Mouse (Mus musculus): ENCODE results near the gene Sestd1.

Gene Sestd1

DNA sequence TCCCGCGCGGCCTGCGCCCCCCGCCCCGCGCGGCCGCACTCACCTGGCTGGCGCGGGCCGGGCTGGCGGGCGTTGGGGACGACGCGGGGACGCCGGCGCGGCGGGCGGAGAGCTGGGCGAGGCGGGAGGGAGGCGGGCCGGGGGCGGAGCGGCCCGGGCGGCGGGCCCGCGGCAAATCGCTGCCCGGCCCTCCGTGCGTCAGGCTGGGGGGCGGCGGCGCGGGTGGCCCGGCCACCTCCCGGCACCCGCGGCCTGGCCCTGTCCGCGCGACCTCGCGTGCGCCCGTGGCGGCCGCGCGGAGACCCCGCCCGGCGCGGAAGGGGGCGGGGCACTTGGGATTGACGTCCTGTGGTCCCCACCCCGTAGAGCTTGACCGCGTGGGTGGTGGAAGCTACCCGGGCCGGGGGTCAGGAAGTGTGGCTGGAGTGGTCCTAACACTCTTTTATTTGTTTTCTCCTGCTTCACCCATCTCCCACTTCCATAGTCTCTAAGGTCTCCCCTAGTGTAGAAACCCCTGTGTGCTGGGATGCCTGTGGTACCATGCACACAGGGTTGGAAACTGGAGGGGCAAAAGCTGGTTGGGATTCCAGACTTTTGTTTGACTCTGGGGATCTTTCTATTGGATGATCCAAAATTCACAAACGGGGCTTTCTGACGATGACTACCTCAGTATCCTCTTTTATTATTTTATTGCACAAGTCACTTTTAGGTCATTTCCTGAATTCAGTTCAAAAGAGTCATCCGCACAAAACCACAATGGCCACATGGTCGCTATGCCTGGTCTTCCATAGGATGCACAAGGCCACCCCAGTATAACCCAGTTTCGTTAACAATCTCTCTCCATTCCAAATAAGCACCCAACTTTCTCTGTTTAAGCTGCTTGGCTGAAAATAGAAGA is at the start of gene Sestd1:
Gene Sestd1 (minus strand): TSS at position 81 of the 898 bp plus-strand sequence.
- peak; percentile 4 for DNase-seq (ENCODE audit: low spot score)

DNA sequence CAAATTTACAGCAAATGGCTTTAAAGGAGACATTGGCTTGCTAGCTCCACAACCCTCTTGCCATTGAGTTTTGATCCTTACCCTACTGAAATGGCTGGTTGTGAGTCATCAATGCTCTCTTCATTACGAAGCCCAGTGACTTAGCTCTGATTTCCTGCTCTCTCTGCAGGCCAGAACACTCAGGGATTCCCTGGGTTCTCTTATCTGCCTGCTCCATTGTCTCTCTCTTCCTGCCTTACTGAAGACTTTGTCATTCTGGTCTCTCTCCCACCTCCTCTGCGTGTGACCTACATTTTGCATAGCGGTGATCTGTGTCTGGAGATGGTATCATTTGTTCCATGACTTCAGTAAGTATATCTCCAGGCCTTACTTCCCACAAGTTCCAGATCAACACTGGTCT is 46.9 kb upstream of the Sestd1 start:
- DNase-seq (ENCODE audit: low spot score): no peak

DNA sequence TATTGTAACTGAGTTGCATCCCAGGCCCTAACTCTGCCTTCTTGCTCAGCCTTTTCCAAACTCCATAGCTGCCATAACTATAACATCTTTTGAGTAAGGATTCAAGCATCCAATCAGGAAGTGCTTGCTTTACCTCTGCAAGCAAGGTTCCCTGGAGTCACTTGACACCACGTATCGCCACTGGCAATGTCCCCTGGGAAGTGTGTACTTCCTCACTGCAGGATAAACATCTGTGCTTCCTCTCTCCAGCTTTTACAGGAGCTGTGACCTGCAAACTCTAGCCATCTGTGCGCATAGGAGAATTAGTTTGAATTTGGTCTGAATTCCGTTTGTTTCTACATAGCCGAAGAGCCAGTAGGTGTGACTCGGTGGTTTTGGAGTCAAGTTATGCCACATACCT is 43.3 kb upstream of the Sestd1 start:
- no peak for DNase-seq (ENCODE audit: low spot score)

- DNase-seq (ENCODE audit: low spot score): no peak
Measured at GRCm38 (mm10) chr2:77323156-77323555, 42.8 kb upstream of the Sestd1 start.

- no peak for DNase-seq (ENCODE audit: low spot score)
Measured at GRCm38 (mm10) chr2:77319196-77319595, 38.8 kb upstream of the Sestd1 start.

DNA sequence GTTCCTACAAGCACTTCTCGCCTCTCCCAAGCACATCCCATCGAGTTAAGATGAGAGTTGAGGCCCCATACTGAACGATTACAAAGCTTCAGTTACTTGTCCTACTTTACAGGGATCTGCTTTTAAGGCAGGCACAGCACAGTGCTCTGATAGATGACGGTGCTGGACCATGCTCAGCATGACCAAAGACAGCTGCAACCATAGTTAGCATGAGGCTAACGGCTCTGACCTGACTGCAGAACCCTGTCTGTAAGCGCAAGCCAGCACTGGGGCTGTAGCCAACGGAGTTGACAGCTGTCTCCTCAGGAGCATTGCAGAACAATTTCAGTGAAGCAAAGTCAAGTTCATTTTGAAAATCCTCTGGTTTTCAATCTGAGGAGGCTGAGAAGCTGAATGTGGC is 36.6 kb upstream of the Sestd1 start:
- DNase-seq (ENCODE audit: low spot score): no peak

DNA sequence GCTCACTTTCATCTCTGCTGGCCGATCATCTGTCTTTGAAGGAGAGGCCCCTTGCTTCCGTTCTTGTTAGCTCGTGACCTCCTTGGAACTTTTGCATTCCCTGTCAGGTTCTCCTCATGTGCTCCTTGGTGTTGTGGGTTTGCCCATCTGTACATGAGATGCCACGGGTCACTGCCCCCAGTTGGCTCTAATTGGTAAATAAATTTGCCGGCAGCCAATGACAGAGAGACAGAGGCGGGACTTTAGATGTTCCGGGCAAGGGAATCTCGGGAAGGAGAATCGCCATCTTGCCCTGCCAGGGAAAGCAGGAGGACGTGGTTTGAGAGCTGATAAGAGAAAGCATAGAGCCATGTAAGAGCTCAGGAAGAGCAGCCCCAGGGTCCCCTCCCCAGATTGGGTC is 33.5 kb upstream of the Sestd1 start:
- DNase-seq (ENCODE audit: low spot score): no peak

- DNase-seq (ENCODE audit: low spot score): no peak
Measured at GRCm38 (mm10) chr2:77312616-77313015, 32.2 kb upstream of the Sestd1 start.

GRCm38 (mm10) chr2:77309313-77309712 is 28.9 kb upstream of the Sestd1 start:
- DNase-seq (ENCODE audit: low spot score): no peak

GRCm38 (mm10) chr2:77304494-77304893 is 24.1 kb upstream of the Sestd1 start:
- DNase-seq (ENCODE audit: low spot score): no peak

DNA sequence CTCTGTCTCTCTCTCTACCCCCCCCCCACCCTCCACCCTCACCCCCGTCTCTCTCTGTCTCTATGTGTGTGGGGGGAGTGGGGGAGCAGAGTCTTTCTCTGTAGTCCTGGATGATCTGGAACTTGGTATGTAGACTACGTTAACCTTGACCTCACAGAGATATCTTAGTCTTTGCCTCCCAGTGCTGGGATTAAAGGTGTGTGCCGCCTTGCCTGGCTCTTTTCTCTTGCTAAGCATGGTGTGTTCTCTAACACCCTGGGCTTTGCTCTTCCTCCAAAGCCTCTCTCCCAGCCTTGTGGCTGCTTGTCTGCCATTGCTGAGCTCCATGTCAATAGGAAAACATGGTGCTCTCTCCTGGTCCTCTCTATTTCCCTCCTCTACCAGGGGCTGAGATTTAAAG is 23.3 kb upstream of the Sestd1 start:
- no peak for DNase-seq (ENCODE audit: low spot score)

DNA sequence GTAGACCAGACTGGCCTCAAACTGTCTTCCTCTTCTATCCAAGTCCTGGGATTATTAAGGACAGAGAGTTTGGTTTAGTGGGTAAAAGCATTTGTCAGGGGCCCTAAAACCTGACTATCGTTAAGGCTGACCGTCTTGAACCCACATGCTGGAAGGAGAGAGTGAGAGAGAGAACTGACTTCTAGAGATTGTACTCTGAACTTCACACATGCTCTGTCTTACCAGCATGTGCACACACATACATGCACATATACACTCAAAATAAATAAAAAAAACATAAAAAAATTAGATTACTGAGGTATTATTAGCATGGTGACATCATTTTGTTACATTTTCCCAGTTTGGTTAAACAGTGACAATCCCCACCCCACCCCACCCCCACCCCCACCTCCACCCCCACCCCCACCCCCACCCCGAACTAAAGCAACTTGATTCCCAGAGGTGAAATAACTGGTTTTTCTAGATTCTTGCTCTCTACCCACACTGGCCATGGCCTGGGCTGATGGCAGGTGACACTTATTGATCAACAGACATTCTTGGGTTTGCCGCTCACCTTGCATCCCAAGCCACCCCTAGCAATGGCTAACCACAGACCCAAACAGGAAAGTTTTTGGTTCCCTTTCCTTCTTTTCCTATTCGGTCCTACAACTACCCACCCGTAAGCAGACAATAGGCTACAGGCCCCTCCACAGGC is 22.4 kb upstream of the Sestd1 start:
- no peak for DNase-seq (ENCODE audit: low spot score)

- no peak for DNase-seq (ENCODE audit: low spot score)
Measured at GRCm38 (mm10) chr2:77301687-77302389, 21.4 kb upstream of the Sestd1 start.

DNA sequence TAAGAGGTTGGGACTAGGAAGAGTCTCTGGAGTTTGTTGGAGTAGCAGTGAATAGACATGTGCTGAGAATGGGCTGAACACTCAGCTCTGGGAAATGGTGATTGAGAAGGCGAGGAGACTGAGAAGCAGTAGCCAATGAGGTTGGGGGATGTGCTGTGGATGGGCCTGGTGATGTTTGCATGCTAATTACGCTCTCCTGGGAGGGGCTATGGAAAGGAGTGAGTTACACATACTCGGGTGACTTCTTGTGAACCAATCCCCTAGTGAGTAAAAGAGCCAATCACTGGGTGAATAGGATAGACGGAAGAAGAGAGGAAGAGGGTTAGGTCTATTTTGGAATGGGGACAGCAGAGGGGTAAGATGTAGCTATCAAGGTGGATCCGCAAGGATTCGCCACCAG is 9.3 kb upstream of the Sestd1 start:
- no peak for DNase-seq (ENCODE audit: low spot score)

DNA sequence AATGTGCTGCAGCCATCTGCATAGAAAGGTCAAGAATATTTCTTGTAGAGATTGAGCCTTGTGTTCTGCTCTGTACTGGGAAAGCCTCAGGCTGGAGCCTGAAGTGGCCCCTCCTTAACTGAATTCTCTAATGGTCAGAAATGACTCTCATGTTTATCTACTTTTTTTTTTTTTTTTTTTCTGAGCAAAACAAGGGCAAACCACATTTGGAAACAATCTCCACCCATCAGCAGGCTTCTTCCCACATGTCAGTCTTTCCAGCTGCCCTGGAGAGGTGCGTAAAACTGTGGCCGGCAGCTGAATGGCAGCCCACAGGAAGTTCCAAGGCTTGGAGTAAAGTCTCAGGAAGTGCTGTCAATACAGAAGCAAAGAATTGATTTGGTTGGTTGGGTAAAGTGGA is 6.4 kb upstream of the Sestd1 start:
- DNase-seq (ENCODE audit: low spot score): no peak

DNA sequence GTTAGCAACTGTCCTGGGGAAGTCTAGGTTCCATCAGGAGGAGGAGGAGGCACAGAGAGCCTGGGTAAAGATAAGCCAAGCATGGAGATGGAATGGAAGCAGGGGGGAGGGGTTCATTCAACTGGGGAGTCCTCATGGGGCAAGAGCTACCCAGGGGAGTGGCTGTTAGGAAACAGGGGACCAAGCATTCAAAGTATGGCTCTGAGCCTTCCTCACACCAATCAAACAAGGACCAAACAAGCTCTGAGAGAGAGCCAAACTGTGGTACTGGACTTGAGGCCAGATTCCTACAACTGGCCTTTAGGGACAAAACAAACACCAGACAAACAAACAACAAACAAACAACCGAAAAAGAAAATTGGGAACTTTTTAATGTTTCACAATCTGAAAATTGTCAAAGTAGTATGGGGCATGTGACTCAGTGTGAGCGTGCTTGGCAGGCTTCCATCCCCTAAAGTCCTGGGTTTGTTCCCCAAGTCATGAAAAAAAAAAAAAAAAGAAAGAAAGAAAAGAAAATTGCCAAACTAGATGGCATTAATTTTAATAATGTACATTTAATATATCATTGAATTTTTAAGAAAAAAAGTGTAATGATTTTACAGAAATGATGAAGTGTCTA is 4.0 kb upstream of the Sestd1 start:
- DNase-seq (ENCODE audit: low spot score): no peak

- no peak for DNase-seq (ENCODE audit: low spot score)
Measured at GRCm38 (mm10) chr2:77279861-77280511, 406 bp downstream of the Sestd1 start.

GRCm38 (mm10) chr2:77277272-77277671 is 3.1 kb downstream of the Sestd1 start:
- no peak for DNase-seq (ENCODE audit: low spot score)

- no peak for DNase-seq (ENCODE audit: low spot score)
Measured at GRCm38 (mm10) chr2:77275851-77276250, 4.5 kb downstream of the Sestd1 start.

- DNase-seq (ENCODE audit: low spot score): no peak
Measured at GRCm38 (mm10) chr2:77274976-77275641, 5.3 kb downstream of the Sestd1 start.

- no peak for DNase-seq (ENCODE audit: low spot score)
Measured at GRCm38 (mm10) chr2:77272953-77273352, 7.4 kb downstream of the Sestd1 start.

Measured in T-cell, adult 2 months (primary cell).